Mouse (Mus musculus) G1E (cell line): ENCODE measurements around the gene Fdx1l. TPM values are rescaled to one million over a fixed set of nuclear protein-coding genes. Genes with fewer than 3 reads are reported as not detected.

Experiments
- ATAC-seq: 2 replicates; pipeline ENCODE4 v1.8.0; 2016; ENCODE audit warnings: mild to moderate bottlenecking; ENCODE audit not compliant: insufficient number of reproducible peaks, poor library complexity, low FRiP score, severe bottlenecking; ENCODE audit errors: extremely low read depth
- DNase-seq: peaks from one replicate; pipeline ENCODE4 v3.0.0; 2012; ENCODE audit warnings: low spot score
- H3K27me3 ChIP-seq: 2 replicates; pipeline ENCODE4 v1.6.1; 2012; ENCODE audit warnings: mild to moderate bottlenecking, low read length, inconsistent platforms; ENCODE audit not compliant: insufficient read depth
- H3K36me3 ChIP-seq: replicated peaks from 2 replicates; pipeline ENCODE3; 2012; ENCODE audit warnings: mild to moderate bottlenecking, inconsistent platforms
- H3K4me1 ChIP-seq: 2 replicates; pipeline ENCODE4 v1.6.1; 2012; ENCODE audit warnings: low read depth, low read length, inconsistent platforms, mixed read lengths; ENCODE audit not compliant: insufficient read depth
- H3K4me3 ChIP-seq: 2 replicates; pipeline ENCODE4 v1.5.1; 2012; ENCODE audit warnings: low read depth, mild to moderate bottlenecking, inconsistent platforms, low read length, moderate library complexity, mixed read lengths
- H3K9me3 ChIP-seq: replicated peaks from 2 replicates; pipeline ENCODE4 v1.6.1; 2012; ENCODE audit warnings: inconsistent platforms
- CTCF ChIP-seq: IDR thresholded peaks from 2 replicates; pipeline ENCODE4 v1.5.1; 2012; ENCODE audit warnings: low read depth, low read length, inconsistent platforms, mixed read lengths
- GATA1 ChIP-seq: IDR thresholded peaks from 2 replicates; pipeline ENCODE4 v1.6.1; 2012; ENCODE audit warnings: borderline replicate concordance, low read length, inconsistent platforms, mixed read lengths
- GATA2 ChIP-seq: IDR thresholded peaks from 2 replicates; pipeline ENCODE4 v1.6.1; 2012; ENCODE audit warnings: low read depth, low read length, inconsistent platforms, borderline replicate concordance
- POLR2AphosphoS5 ChIP-seq: IDR thresholded peaks from 2 replicates; pipeline ENCODE4 v1.6.1; 2012; ENCODE audit warnings: low read depth, low read length, inconsistent platforms; ENCODE audit not compliant: insufficient replicate concordance
- TAL1 ChIP-seq: conservative IDR thresholded peaks from 2 replicates; pipeline ENCODE4 v1.6.1; 2012; ENCODE audit warnings: low read depth, low read length, inconsistent platforms, mixed read lengths
- polyA plus RNA-seq: library from polyadenylated mRNA; stranded (reverse); fragments of >175 nt; gene quantifications from 2 replicates; pipeline ENCODE4 v1.2.3, GENCODE M21; 2012
- total RNA-seq, 2 experiments: library from RNA; stranded (forward) in 1 of 2; stranded (reverse) in 1 of 2; fragments of 200-1000 nt in 1 of 2; fragments of >200 nt in 1 of 2; fragmentation: Nextera tagmentation in 1 of 2; gene quantifications; 2 replicates each; pipeline ENCODE4 v1.2.3; 2014 to 2017

Fdx1l gene
- total RNA-seq (2014; fragmentation: Nextera tagmentation): 52.4 and 58.5 TPM in 2 replicates
- total RNA-seq (2017): 54.3 and 56.1 TPM in 2 replicates
- polyA plus RNA-seq: 30.6 and 31.0 TPM in 2 replicates

GRCm38 (mm10) chr9:21073044-21073840, at the start of gene Fdx1l, which contains the start of gene Gm49373:
Gene Fdx1l, minus strand, starts transcription at chr9:21073614.
Gene Gm49373, minus strand, starts transcription at chr9:21073096.
- Histone ChIP-seq H3K4me1 (peaks cover 38% of the 10 kb centered on the region), H3K9me3 (no peaks in the 10 kb centered on the region), H3K36me3 (peaks cover 87% of the 10 kb centered on the region), H3K4me3 (peak within 1 kb of the TSS; percentile 100), H3K27me3 (no peaks in the 10 kb centered on the region)
- TF ChIP-seq CTCF: no peak
- peak; percentile 73; the same call in 1 of the 2 replicates for TF ChIP-seq POLR2AphosphoS5
- peak; percentile 91 for DNase-seq
- ATAC-seq: peak; percentile 80

GRCm38 (mm10) chr9:21121483-21121882, 48.1 kb upstream of the Fdx1l start:
- H3K27me3 ChIP-seq: no peaks in the 10 kb centered on the region
- H3K4me3 ChIP-seq: no peak overlapping the region
- H3K36me3 ChIP-seq: peaks cover 84% of the 10 kb centered on the region
- peaks cover 4% of the 10 kb centered on the region; the same call in 1 of the 2 replicates for H3K4me1 ChIP-seq
- TF ChIP-seq CTCF (no peak), POLR2AphosphoS5 (no peak), GATA2 (no peak), TAL1 (no peak), GATA1 (no peak)
- ATAC-seq: no peak
- H3K9me3 ChIP-seq: no peaks in the 10 kb centered on the region
- no peak for DNase-seq

DNA sequence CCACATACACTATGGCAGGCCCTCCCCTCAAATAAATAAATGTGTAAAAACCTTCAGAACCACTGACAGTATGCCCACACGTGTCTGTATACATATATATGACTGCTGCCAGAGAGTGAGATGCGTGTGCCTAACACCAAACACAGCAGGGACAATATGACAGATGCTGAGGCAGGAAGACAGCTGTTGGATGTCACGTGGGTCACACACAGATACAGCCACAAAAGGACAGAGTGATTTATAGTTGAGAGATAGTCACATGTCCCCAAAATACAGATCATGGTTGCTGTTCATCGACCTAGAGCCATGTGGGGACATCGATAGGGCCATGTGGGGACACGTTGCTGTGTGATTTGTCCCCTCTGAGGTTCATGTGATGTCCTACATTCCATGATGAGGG, 43.7 kb upstream of the Fdx1l start:
- Histone ChIP-seq H3K4me1 (peaks cover 3% of the 10 kb centered on the region; the same call in 1 of the 2 replicates), H3K9me3 (no peaks in the 10 kb centered on the region), H3K36me3 (peaks cover 76% of the 10 kb centered on the region), H3K27me3 (no peaks in the 10 kb centered on the region), H3K4me3 (no peak overlapping the region)
- DNase-seq (no peak), ATAC-seq (no peak)
- TF ChIP-seq GATA1 (no peak), CTCF (no peak), POLR2AphosphoS5 (no peak), TAL1 (no peak), GATA2 (no peak)

DNA sequence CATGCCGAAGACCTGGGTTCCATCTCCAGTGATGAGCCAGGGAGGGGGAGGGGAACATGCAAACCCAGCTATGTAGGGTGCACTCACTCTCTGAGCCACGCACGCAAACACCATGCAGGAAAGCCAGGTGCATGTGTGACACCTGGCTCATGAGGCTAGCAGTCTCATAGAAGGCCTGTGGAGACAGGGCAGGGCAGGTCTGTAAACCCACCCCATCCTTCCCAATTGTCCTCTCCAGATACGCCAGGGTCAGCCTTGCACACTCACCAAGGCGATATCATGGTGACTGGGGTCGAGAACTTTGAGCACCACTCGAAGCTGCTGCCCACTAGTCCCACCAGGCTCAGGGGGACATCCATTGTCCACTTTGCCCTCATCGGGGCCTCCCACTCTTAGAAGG, 41.7 kb upstream of the Fdx1l start:
- no peaks in the 10 kb centered on the region for H3K9me3 ChIP-seq
- no peaks in the 10 kb centered on the region for H3K27me3 ChIP-seq
- H3K36me3 ChIP-seq: peaks cover 76% of the 10 kb centered on the region
- ATAC-seq: no peak
- peaks cover 3% of the 10 kb centered on the region; the same call in 1 of the 2 replicates for H3K4me1 ChIP-seq
- H3K4me3 ChIP-seq: no peak overlapping the region
- DNase-seq: no peak
- TF ChIP-seq POLR2AphosphoS5 (no peak), CTCF (no peak), TAL1 (no peak), GATA1 (no peak), GATA2 (no peak)

GRCm38 (mm10) chr9:21114190-21114589, 40.8 kb upstream of the Fdx1l start:
- TF ChIP-seq POLR2AphosphoS5 (no peak), GATA2 (no peak), TAL1 (no peak), CTCF (no peak), GATA1 (no peak)
- DNase-seq (no peak), ATAC-seq (no peak)
- peaks cover 3% of the 10 kb centered on the region; the same call in 1 of the 2 replicates for H3K4me1 ChIP-seq
- no peaks in the 10 kb centered on the region for H3K9me3 ChIP-seq
- no peak overlapping the region for H3K4me3 ChIP-seq
- H3K27me3 ChIP-seq: no peaks in the 10 kb centered on the region
- peaks cover 79% of the 10 kb centered on the region for H3K36me3 ChIP-seq

DNA sequence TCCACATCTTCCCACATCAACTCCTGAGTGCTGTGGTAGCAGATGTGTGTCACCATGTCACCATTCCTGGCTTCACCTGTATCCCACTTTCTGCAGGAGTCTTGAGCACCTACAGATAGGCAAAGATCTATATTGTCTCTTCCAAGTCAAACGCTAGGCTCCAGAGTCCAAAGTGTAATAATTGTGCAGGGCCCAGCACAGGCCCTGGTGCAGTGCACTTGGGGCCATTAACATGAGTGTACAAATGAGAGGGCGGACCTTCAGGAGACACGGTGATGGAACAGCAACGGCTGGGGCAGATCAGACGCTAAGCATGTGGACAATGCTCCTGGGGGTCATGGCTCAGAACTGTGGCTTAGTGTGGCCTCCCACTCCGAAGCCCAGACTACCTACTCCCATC, 40.3 kb upstream of the Fdx1l start:
- TF ChIP-seq POLR2AphosphoS5 (no peak), CTCF (no peak), GATA2 (no peak), GATA1 (no peak), TAL1 (no peak)
- H3K36me3 ChIP-seq: peaks cover 83% of the 10 kb centered on the region
- peaks cover 3% of the 10 kb centered on the region; the same call in 1 of the 2 replicates for H3K4me1 ChIP-seq
- no peaks in the 10 kb centered on the region for H3K9me3 ChIP-seq
- no peaks in the 10 kb centered on the region for H3K27me3 ChIP-seq
- ATAC-seq (no peak), DNase-seq (no peak)
- no peak overlapping the region for H3K4me3 ChIP-seq
